ENCODE assay signal across 8 mouse cellular contexts in the genomic region with DNA sequence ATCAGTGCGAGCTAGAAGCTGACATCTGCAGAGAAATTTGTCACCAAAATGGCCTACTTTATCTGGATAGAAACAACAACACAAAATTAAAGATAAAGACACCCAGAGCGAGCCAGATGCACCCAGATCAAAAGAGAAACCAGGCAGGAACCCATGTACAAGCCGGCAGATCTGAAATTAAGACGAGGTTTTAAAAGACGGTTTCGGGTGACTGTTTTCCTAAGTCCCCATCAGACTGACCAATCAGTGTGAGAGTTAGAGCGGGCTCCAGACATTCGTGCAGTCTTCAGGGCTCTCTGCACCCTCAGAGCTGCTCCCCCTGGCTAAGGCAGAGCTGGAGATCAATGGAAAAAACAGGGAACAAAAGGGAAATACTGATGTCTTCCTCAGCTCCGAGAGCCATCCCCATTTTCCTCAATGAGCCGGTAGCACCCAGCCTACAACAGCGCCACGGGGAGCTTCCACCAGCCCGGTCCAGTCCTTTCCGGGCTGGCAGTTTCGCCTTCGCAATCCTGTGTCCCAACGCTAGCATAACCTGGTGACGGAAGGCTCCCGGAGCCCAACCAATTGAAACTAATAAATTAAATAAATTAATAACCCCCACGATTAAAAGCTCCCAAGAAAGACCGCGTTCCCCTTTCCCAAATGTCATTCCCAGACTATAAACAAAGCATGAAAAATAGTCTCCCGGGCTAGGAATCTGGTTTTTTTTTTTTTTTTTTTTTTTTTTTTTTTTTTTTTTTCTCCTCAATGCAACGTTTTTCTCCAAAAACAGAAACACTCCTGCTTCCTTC. TPM values are rescaled to one million over a fixed set of nuclear protein-coding genes. Genes with fewer than 3 reads are reported as not detected.
DNase-seq lines count a peak whose midpoint lies in the region; ATAC-seq lines count a peak whose summit lies in the region.

No protein-coding gene starts in this region.

- intact Hi-C loops in left cerebral cortex, postnatal 10 days (cut with DNase I): loop anchor here (5.0 kb wide), 3 partner anchors 155 to 275 kb away; no protein-coding TSS in a partner anchor

- ATAC-seq in common myeloid progenitor, adult 5-6 weeks (replicated peaks; ENCODE audit: low read depth, poor library complexity, severe bottlenecking): peak; percentile 7; the same call in 1 of the 2 replicates
- peak; percentile 38 for ATAC-seq in megakaryocyte progenitor cell, adult 5-6 weeks (replicated peaks; ENCODE audit: poor library complexity)

- DNase-seq in spleen, adult 12 weeks (ENCODE audit: low spot score): peak; percentile 35
- no peak for DNase-seq in spleen, postnatal 14 days (ENCODE audit: low spot score in 2 of 2)
- DNase-seq in gastrocnemius, postnatal 10 days: peak; percentile 65
- DNase-seq in induced T-regulatory cell, adult 2 months (ENCODE audit: low read depth): peak; percentile 79
- peak; percentile 33 to 71 for DNase-seq in left cerebral cortex, postnatal 10 days (ENCODE audit: extremely low spot score in 1 of 2, low spot score in 2 of 2)
- peak; percentile 63 for DNase-seq in right cerebral cortex, postnatal 25 days

RNA-seq across cellular contexts. Expression of gene Foxn3, which starts 1.1 kb away (rescaled TPM):
- total RNA-seq in common myeloid progenitor, adult 5-6 weeks (2017): 28.7 and 41.7 TPM in 2 replicates
- 100 to 1,000 TPM; 227 to 232 TPM for total RNA-seq in gastrocnemius, postnatal 10 days (2021)
- 10 to 100 TPM; 50.7 to 65.1 TPM for total RNA-seq in left cerebral cortex, postnatal 10 days (2021)
- 45.5 and 55.2 TPM in 2 replicates for total RNA-seq in megakaryocyte progenitor cell, adult 5-6 weeks (2015)
- total RNA-seq in megakaryocyte progenitor cell, adult 5-6 weeks (2017): 17.7 and 21.6 TPM in 2 replicates

Comparison
In these comparisons a context has a peak if more than half of its experiments do, and no peak if none do; other contexts are left out.
1. DNase-seq: peak in spleen, adult 12 weeks (single experiment), gastrocnemius, postnatal 10 days (single experiment), induced T-regulatory cell, adult 2 months (single experiment), left cerebral cortex, postnatal 10 days (2 of 2) and right cerebral cortex, postnatal 25 days (single experiment); none in spleen, postnatal 14 days (0 of 2).